7 mouse cellular contexts compared by ENCODE assay signal in genomic region chr5:136907991-136908857, GRCm38 (mm10). TPM values are rescaled to one million over a fixed set of nuclear protein-coding genes. Genes with fewer than 3 reads are reported as not detected.
DNase-seq lines count a peak whose midpoint lies in the region; ATAC-seq lines count a peak whose summit lies in the region.

Ift22 (plus strand) TSS chr5:136908150.

- peak; percentile 93 for ATAC-seq in granulocyte monocyte progenitor cell, adult 5-6 weeks (replicated peaks; ENCODE audit: poor library complexity, severe bottlenecking)
- ATAC-seq in midbrain, embryonic 13.5 days: peak; percentile 96

- H3K27ac ChIP-seq in limb, embryonic 10.5 days: peak within 1 kb of the TSS; percentile 83
- H3K27ac ChIP-seq in midbrain, embryonic 13.5 days: 0 out of 2 replicates have a peak within 1 kb of the TSS, but pooled peaks have one; percentile 32

- H3K4me1 ChIP-seq in limb, embryonic 10.5 days: peaks cover 13% of the 10 kb centered on the region; the same call in 1 of the 2 replicates
- peaks cover 17% of the 10 kb centered on the region for H3K4me1 ChIP-seq in midbrain, embryonic 13.5 days (replicated peaks)

- H3K4me2 ChIP-seq in midbrain, embryonic 13.5 days (replicated peaks): peak within 1 kb of the TSS; percentile 72

- H3K9ac ChIP-seq in midbrain, embryonic 13.5 days (replicated peaks): peak within 1 kb of the TSS; percentile 78

- no peaks in the 10 kb centered on the region for H3K9me3 ChIP-seq in limb, embryonic 10.5 days (replicated peaks)
- no peaks in the 10 kb centered on the region for H3K9me3 ChIP-seq in midbrain, embryonic 13.5 days

- DNase-seq in adrenal gland, adult 18-20 months (ENCODE audit: low spot score in 2 of 2): peak; percentile 93 to 94
- DNase-seq in embryo, embryonic 11 days: peak; percentile 94
- peak; percentile 90 for DNase-seq in kidney, adult 11 months
- DNase-seq in limb, embryonic 10.5 days (ENCODE audit: low spot score): peak; percentile 97
- DNase-seq in spleen, adult 12 weeks (ENCODE audit: low spot score): peak; percentile 57

- H3K4me3 ChIP-seq in limb, embryonic 10.5 days: peak within 1 kb of the TSS; percentile 78
- peak within 1 kb of the TSS; percentile 60 for H3K4me3 ChIP-seq in midbrain, embryonic 13.5 days (replicated peaks)

- H3K36me3 ChIP-seq in limb, embryonic 10.5 days: peaks cover 27% of the 10 kb centered on the region
- H3K36me3 ChIP-seq in midbrain, embryonic 13.5 days: peaks cover 27% of the 10 kb centered on the region

- H3K27me3 ChIP-seq in limb, embryonic 10.5 days (ENCODE audit: low read depth, poor library complexity, severe bottlenecking): no peaks in the 10 kb centered on the region
- no peaks in the 10 kb centered on the region for H3K27me3 ChIP-seq in midbrain, embryonic 13.5 days

- WGBS in limb, embryonic 10.5 days: 11% methylated on average over 32 of the region's 32 CpGs
- 9% methylated on average over 32 of the region's 32 CpGs for WGBS in midbrain, embryonic 13.5 days

RNA-seq across cellular contexts. Expression of gene Ift22, which starts in this region (rescaled TPM):
- total RNA-seq in adrenal gland, adult 18-20 months (2021): 10 to 100 TPM; 26.0 to 34.6 TPM
- 35.5 and 47.4 TPM in 2 replicates for total RNA-seq in granulocyte monocyte progenitor cell, adult 5-6 weeks (2014; fragmentation: Nextera tagmentation)
- 17.5 and 19.4 TPM in 2 replicates for total RNA-seq in granulocyte monocyte progenitor cell, adult 5-6 weeks (2017)
- 73.6 and 84.0 TPM in 2 replicates for polyA plus RNA-seq in limb, embryonic 10.5 days (2016; fragmentation: Nextera tagmentation; extraction: Ambion mirVana)
- 119 and 125 TPM in 2 replicates for polyA plus RNA-seq in midbrain, embryonic 13.5 days (2015; fragmentation: Nextera tagmentation; extraction: Ambion mirVana)

Comparison
In these comparisons a context has a peak if more than half of its experiments do, and no peak if none do; other contexts are left out.
1. Peak in every context shown above with its lines: DNase-seq, ATAC-seq, H3K4me3 ChIP-seq and H3K27ac ChIP-seq.